Mouse (Mus musculus) gastrocnemius, postnatal 10 days (tissue): ENCODE results near the gene Dpep1. TPM values are rescaled to one million over a fixed set of nuclear protein-coding genes. Genes with fewer than 3 reads are reported as not detected.
"Not testable (repeated sequence)": the region's sequence is repeated elsewhere in the genome, so short reads cannot be mapped to it uniquely, and the experiment has no call there.

ENCODE experiments used
- DNase-seq: peaks from one replicate; pipeline ENCODE4 v3.0.0; 2021; ENCODE audit warnings: mixed read lengths
- long read RNA-seq, 2 experiments: library from polyadenylated mRNA; stranded (forward); transcript quantifications; one replicate each; pipeline ENCODE4 v2.0.0; 2021
- total RNA-seq, 2 experiments: library from RNA; stranded (reverse); gene quantifications; 2 replicates each; pipeline ENCODE4 v1.2.3; 2021

The Dpep1 gene
- total RNA-seq, result 1 to 10 TPM; 5.1 to 6.6 TPM
- long read RNA-seq, experiment 1, transcript Dpep1-201 (11 exons, 2,236 nt), result major isoform, 7 of 8 reads
- long read RNA-seq, experiment 1, partial matches to known transcripts, result 1 of 8 reads
- long read RNA-seq, experiment 1, other reads (novel, unspliced or antisense), result 0 of 8 reads
- long read RNA-seq, experiment 2, transcript Dpep1-201 (11 exons, 2,236 nt), result major isoform, 8 of 12 reads
- long read RNA-seq, experiment 2, partial matches to known transcripts, result 1 of 12 reads
- long read RNA-seq, experiment 2, other reads (novel, unspliced or antisense), result 3 of 12 reads

DNA sequence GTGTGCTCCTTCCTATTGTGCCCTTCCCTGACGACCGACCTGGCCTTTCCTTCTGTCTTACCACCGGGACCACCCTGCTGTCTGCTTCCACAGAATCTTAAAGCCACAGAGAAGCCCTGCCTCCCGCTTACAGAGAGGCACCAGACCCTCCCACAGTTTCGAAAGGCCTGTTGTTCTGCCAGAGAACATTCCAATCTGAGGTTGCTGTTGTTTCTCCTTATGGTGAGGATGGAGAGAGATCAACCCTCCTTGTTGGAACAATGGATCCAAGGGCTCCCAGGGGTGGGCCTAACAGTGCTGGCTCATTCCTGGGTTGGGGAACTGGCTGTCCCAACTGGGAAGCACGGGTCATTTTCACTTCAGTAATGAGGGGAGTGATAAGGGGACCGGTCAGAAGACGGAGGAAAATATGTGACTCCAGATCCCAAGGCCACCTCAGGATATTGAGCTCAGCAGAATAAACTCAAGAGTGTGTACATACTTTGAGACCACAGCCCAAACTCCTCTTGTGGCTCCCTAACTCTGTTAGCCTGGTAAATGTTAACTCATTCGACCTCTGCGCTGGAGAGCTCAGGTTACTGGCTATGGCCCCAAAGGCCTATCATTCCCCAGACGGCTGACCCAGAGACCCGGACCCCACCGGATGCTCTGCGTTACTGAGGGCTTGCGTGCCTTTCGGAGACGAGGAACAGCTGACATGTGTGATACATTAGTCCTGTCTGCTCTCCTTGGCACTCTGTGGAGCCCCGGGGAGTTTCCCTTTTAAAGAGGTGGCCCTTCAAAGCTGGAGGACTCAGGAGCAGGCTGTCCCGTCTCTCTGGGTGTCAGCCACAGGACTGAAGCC lies at the start of gene Dpep1:
TSS of gene Dpep1 (plus strand) at position 677 of the 844 bp plus-strand sequence.
- peak; percentile 37 for DNase-seq

DNA sequence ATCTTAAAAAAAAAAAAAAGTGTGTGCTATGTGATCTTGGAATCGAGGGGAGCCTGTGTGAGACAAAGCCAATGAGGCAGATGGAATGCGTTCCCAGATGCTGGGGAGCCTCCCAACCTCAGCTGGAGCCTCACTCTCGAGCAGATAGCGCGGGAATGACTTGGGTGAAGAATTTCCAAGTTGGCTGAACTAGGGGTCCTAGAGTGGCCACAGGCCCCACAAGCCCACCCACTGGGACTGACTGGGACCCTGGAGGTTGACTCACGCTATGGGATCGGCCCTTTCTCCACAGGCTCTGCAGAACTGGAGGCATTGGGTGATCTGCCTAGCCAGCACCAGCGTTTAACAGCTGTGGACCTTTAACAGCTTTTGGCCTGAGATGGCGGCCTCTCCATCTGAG lies 49.8 kb upstream of the Dpep1 start:
- DNase-seq, result no peak

DNA sequence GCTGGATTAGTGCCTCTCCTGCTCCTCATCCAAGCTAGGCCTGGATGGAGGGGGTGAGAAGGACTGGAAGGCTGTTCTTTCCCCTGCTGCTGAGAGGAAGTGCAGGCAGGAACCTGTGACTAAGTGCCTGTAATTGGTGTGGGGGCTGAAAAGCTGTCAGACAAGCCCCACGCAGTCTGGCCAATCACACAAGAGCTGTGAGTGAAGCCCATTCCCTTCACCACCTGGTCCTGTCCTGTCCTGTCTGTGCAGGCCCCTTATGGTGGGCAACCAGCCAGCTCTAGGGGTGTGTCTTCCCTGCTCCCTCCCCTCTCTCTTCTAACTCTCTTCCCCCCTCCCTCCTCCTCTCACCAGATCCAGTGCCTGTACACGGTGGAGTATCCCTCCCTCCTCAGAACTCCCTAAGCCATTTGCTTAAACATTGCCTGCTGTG lies 48.4 kb upstream of the Dpep1 start:
- DNase-seq, result peak; percentile 62

DNA sequence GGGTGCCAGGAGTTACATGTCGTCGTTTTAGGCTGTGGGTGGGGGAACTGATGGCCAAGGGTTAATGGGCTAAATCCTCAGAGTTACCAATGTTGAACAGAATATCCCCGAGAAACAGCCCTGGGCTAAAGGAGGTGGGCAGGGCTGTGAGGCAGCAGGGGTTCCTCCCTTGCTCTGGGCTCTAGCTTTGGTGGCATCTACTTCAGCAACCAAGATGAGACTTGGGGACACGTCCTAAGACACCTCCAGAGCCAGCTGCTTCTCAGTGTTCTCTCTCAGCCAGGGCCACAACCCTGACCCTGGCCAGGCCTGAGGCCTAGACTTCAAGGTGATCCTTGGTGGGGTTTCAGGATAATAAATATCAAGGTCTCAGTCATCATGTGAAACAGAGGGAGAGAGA lies 47.3 kb upstream of the Dpep1 start:
- no peak for DNase-seq

DNA sequence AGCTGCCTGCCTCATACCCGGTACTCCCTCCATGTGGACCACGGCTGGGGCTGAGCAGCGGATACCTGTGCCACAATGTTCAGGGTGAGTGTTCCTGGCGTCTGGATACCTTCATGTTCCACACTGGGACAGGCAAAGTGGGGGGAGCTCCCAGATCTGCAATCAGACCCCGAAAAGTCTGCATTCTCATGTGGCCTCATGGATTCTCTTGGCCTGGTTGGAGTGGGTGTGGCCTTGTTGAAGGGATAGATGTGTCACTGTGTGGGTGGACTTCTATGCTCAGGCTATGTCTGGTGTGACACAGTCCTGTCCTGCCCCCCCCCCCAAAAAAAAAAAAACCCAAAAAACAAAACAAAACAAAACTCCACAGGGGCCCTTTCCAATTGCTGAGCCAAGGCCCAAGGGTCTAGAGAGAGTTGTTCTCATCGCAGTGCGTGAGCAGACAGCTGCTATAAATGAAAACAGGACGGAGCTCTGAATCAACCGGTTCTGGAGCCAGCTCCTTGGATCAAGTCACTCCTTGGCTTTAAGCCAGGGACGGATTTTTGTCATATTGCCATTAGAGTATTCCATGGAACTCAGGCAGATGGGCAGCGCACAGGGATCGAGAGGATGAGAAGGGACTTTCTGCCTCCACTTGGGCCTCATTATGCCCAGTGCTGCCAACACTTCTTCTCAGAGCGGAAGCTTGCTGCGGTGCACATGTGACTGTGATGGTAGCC lies 44.1 kb upstream of the Dpep1 start:
- peak; percentile 81 for DNase-seq

DNA sequence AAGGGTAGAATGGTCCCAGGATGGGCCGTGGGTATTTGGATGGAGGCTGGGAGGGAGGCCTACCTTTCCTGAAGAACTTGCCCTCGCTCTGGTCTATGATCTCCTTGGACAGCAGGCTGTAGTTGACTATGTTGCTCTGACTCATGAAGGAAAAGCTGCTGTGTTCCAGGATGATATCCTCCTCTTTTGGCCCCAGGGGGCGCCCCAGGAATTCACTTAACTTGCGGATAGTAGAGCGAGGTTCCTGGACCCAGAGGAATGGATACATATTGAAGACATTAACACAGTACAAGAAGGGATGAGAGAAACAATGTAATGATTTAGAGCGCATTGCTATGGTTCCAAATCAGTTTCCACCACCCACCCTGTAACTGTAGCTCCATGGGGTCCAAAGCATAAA lies 40.8 kb upstream of the Dpep1 start:
- peak; percentile 61 for DNase-seq

DNA sequence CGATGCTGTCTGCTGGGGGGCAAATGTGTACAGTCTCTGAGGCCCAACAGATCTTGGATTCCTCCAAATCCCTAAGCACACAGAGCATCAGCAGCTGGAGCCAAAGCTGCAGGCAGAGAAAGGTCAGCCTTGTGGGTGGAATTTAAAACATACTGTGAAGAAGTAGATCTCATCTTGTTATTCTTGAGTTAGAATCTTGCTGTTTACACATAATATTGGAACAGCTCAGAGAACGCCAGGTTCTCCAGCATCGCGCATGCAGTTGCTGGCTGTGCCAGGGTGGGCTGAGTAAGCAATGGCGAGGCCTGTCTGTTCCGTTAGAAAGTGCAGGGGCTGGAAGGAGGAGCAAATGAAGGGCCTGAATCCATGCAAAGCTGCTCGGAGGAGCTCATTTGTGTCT lies 39.7 kb upstream of the Dpep1 start:
- DNase-seq, result peak; percentile 2

DNA sequence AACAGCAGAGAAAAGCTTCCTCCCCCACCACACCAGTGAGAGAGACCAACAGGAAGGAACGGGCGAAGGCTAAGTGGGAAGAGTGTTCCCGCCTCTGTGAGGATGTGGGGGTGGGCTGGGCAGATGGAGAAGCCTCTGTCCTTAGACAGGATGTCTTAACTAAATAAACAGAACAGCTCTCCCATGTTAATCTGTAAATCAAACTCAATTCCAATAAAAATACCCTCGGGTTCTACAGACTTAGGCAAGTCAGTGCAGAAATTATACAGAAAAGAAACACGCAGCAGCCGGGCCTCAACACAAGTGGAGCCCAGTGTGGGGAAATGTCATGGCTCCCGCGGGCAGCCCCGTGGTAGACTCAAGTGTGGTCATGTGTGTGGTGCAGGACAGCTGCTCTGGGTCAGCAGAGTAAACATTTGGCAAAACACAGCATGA lies 35.3 kb upstream of the Dpep1 start:
- no peak for DNase-seq

DNA sequence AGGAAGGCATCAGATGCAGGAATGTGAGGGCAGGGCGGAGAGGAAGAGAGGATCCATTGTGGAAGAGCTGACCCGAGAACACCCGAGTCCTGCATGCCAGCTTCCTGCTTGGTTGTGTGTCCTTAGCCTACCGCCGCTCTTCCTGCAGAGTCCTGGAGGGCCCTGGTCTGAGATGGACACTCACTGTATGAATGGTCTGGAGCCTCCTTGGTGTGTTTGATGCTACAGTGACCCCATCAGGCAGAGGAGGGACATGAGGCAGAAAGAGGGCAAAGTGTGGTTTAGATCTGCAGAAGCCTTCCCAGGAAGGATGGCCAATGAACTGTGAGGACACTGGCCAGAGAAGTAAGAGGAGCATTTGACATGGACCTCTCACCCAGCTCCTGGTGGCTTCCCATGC lies 30.9 kb upstream of the Dpep1 start:
- DNase-seq, result peak; percentile 13

DNA sequence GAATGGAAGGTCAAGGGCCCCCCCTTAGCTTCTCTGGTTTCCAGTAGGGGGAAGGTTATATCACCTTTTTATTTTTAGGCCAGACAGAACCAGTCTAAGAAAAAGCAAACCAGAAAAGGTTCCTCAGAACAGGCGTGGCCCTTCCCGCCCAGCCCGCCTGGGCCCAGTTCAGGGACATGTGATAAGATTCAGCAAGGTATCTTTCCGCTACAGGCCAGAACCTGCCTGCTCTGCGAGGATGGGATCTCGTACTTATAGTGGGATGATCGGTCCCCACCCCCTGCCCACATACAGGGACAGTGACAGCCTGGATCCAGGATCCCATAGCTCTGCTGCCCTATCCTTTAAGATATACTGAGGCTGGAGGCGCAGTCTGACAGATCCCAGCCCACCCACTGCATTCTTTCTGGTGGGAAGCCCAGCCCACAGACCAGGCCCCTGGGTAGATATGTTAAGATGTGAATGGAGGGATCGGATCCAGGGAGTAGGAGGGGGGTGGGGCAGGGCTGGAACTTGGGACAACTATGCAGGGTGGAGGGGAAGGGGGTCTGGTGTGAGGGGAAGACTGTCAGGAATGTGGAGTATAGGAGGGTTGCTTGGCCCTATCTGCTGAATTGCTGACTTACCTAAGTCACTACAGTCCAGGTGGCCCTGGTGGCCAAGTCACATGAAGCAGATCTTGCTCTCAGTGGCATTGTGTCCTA lies 29.8 kb upstream of the Dpep1 start:
- DNase-seq, result no peak

DNA sequence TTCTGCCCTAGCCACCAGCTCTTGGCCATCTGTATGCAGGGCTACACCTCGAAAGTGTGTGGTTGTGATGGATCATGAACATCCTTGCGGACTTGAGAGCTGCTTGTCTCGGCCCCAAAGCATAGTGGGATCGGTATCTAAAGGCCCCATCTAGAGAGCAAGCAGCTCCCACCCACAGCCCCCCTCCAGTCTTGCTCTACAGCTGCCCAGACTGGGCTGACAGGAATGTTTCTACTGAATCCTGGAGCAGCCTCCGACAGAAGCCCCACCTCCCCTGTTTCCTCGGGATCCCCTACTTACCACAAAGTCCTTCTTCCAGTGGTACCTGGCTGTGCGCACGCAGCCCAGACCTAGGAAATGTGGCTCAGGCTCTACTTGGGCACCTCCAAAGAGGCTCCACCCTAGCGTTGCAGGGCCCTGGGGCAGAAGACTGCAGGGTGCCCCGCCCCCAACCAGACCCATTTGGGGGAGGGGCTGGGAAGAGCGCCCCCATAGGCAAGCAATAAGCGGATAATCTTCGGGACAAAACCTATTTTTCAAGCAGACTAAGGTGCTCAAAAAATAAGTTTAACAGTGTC lies 28.1 kb upstream of the Dpep1 start, which contains the start of gene Sult5a1:
TSS of gene Sult5a1 (minus strand) at position 428 of the 578 bp plus-strand sequence.
- no peak for DNase-seq

DNA sequence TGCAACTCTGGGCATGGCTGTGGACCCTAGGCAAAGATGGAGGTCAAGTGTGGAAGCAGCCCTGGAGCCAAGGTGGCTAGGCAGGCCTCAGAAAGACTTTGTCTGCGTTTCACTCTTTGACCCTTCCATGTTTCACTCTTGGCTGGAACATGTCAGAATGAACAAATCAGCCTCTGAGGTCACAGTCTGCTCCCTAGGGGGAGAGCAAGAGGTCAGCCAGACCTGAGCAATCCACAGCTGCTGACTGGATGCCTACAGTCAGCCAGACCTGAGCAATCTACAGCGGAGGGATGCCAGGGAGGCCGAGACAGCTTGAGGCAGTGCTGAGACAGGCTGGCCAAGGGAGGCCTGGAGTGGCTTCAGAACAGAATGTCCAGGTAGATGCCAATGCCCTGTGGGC lies 4.7 kb upstream of the Dpep1 start:
- peak; percentile 37 for DNase-seq

DNA sequence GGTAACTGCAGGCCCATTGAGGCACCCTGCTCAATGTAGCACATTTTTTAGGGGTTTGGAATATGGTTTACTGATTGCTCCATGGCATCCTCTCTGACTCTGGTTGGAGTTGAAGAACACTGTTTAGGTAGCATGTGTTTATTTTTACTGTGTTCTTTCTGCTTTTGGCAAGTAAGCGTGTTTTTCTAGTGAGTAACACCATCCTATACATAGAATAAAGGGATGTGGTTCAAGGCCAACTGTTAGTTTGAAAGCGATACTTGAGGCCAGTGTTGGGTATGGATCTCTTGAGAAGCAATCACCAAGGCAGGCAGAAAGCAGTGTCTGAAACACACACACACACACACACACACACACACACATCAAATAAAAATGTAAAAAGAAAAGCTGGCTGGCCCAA lies 2.0 kb downstream of the Dpep1 start:
- DNase-seq, result no peak

DNA sequence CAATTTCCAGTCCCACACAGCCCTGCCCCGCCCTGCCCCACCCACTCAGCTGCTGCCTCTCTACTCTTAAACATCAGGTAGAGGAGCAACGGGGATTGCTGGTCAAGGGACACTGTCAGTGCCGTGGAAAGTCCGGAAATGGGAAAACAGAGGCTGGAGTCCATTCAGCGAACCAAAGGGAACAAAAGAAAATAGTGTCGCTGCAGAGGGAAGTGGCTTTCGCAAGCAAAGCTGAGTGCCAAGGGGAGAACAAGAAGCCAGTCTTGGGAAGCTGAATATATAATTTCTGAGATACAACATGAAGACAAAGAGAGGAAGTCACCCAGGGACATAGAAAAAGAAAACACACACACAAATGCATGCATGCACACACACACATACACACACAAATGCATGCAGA lies 2.8 kb downstream of the Dpep1 start:
- DNase-seq, result no peak

DNA sequence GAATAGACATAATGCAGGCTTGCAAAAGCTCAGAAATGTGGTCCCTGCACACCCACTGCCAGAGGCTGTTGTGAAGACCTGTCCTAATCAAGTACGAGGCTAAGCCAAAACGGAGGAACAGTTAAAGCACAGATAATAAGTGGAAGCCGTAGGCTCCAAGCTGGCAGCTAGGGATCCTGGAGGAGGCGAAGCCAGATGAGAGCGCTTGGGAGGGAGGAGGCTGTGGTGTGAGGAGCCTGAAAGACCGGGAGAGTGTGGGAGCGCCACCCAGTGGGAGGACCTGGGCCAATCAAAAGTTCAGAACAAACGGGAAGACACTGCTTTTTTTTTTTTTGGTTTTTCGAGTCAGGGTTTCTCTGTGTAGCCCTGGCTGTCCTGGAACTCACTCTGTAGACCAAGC lies 4.6 kb downstream of the Dpep1 start:
- peak; percentile 85 for DNase-seq

DNA sequence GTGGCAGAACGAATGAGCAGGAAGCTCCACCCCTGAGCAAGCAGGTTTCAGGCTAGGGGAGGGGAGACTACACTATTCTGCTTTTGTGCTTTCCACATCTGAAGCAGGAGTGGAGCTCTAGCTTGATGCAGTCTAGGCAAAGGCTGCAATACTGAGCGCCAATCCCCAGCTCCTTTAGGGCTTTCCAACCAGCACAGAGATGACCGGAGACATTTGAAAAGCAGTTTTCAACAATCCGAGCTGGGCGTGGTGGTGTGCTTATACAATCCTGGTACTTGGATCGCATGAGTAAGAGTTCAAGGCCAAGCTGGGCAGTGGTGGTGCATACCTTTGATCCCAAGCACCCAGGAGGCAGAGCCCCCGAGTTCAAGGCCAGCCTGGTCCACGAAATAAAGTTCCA lies 5.9 kb downstream of the Dpep1 start:
- no peak for DNase-seq

DNA sequence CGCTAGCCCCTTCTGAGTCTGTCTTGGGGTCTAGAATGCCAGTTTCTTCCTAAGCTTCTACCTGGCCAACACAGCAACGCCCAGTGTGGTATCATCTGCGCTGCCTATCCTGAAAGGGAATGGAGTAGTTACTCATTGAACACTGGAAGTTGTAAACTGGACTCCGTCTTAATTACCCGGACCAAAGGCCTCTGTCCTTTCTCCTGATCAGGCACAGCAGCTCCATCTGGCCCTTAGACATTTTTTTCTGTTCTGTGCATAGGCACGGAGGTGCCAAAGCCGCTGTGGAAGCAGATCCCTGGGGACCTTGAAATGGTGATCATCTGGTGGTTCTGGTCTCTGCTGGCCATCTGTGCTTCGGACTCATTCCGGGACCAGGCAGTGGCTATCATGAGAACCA lies 7.7 kb downstream of the Dpep1 start:
- DNase-seq, result no peak

DNA sequence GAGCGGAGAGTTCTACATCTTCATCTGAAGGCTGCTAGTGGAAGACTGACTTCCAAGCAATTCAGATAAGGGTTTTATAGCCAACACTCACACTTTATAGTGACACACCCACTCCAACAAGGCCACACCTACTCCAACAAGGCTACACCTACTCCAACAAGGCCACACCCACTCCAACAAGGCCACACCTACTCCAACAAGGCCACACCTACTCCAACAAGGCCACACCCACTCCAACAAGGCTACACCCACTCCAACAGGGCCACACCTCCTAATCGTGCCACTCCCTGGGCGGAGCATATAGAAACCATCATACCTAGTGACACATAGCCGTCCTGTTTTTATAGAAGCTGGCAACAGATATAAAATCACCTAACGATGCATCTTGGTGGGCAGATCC lies 11.0 kb downstream of the Dpep1 start:
- DNase-seq, result not testable (repeated sequence)

DNA sequence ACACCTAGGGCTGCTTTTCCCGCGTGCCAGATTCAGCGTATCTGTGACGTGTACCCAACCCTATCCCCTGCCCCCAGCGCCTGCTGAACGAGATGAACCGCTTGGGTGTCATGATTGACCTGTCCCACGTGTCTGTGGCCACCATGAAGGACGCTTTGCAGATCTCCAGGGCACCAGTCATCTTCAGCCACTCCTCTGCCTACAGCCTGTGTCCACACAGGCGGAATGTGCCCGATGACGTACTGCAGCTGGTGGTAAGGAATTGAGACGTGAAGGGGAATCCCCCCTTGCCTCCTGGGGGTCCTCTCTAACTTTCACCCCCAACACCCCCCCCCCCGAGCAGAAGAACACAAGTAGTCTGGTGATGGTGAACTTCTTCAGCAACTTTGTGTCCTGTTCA lies 13.8 kb downstream of the Dpep1 start:
- no peak for DNase-seq

DNA sequence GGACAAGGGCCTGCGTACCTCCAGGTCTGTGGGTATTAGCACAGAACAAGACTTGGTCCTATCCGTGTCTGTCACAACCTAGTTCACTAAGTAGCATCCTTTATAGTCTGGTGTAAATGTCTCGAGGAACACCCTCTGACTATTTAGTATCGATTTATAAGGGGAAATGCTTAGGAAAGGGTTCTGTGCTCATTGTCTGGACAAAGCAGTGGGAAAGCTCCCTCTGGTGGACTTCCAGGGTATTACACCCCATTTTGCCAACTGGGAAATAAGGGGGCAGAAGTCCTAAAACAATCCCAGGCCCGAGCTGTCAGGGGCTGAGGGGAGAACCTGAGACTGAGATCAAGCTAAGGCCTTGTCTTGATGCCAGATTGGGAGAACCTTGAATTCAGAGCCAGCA lies 16.2 kb downstream of the Dpep1 start:
- DNase-seq, result peak; percentile 79

DNA sequence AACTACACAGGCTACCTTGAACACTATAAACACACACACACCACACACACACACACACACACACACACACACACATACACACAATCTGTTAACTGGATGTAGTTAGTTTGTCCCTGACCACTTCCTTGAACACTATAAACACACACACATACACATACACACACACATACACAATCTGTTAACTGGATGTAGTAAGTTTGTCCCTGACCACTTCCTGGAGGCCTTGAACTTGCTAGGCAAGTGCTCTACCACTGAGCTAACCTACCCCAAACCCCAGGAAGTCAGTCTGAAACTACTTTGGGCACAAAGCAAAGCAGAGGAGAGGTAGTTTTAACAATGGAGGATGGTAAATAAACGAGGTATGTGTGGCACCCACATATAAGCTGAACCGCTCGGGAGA lies 17.5 kb downstream of the Dpep1 start:
- DNase-seq, result no peak

DNA sequence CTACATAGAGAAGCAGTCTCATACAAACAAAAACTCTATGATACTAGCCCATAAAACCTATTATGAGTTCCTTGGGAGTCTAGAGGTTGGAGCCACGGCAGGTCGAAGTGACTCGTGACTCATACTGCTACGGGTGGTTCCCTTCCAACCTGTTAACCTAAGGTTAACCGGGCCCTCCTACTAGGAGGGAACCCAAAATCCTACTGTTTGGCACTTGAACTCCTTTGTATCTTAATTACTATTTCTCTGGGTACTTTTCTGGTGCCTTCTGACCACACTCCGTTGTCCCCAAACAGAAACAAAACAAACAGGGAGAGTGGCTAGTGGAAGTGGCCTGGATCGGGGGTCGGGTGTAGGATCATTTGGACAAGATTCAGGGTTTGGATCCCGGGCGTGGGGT lies 25.8 kb downstream of the Dpep1 start:
- no peak for DNase-seq
